Mouse (Mus musculus) intestine, embryonic 14.5 days (tissue): Measurements from ENCODE around the gene Gm10985. TPM values are rescaled to one million over a fixed set of nuclear protein-coding genes. Genes with fewer than 3 reads are reported as not detected.

Source experiments
- polyA plus RNA-seq: library from polyadenylated mRNA; unstranded; fragments of >200 nt; fragmentation: Nextera tagmentation; extraction: Ambion mirVana; gene quantifications from 2 replicates; pipeline ENCODE4 v1.2.1, GENCODE M21; 2014

Gm10985 gene
- polyA plus RNA-seq, 1 experiment from 2014 or later: not detected

Other genes with a start within 250 kb of the Gm10985 start
- gene Frem2, start 187.7 kb upstream of the Gm10985 start, polyA plus RNA-seq: 14.2 and 14.4 TPM in 2 replicates
- gene Ufm1, start 18.7 kb downstream of the Gm10985 start, polyA plus RNA-seq: 92.8 and 102 TPM in 2 replicates